Mouse (Mus musculus) heart, postnatal 0 days (tissue): ENCODE measurements at regions not wholly inside any gene's neighbourhood (a gene's known extent, or its start where the extent isn't known, plus 50 kb on each side); places are given as distances from the start of the nearest gene placed in this dataset.

Experiments
- CTCF ChIP-seq: IDR thresholded peaks from 2 replicates; pipeline ENCODE4 v1.5.1; 2016; ENCODE audit warnings: antibody characterized with exemption, control low read depth, low read depth
- EP300 ChIP-seq: IDR thresholded peaks from 2 replicates; pipeline ENCODE4 v1.6.1; 2016; ENCODE audit warnings: antibody characterized with exemption, low read depth

- TF ChIP-seq CTCF (no peak), EP300 (no peak)
Observed at GRCm38 (mm10) chr10:117934797-117935196, 89.0 kb upstream of the Rap1b start.
